23 mouse cellular contexts compared by ENCODE assay signal in genomic region chr17:25550020-25550419, GRCm38 (mm10). TPM values are rescaled to one million over a fixed set of nuclear protein-coding genes. Genes with fewer than 3 reads are reported as not detected.
"Had no signal": no experiment of that assay in that cellular context is flagged by ENCODE, and none has a peak within 500 bp of the region (broad histone marks: within the 10 kb centered on the region; RNA-seq: fewer than 3 reads in every experiment).

No protein-coding gene starts in this region.

- H3K9ac ChIP-seq: lung, embryonic 14.5 days; midbrain, embryonic 12.5 days; neural tube, embryonic 12.5 days; stomach, embryonic 15.5 days had no signal

- H3K4me3 ChIP-seq: megakaryocyte, embryonic 14.5 days; midbrain, embryonic 10.5 days; midbrain, embryonic 12.5 days; neural tube, embryonic 12.5 days; stomach, embryonic 15.5 days had no signal

- H3K9me3 ChIP-seq: megakaryocyte, embryonic 14.5 days; midbrain, embryonic 10.5 days; midbrain, embryonic 12.5 days; neural tube, embryonic 12.5 days; stomach, embryonic 15.5 days had no signal

- H3K4me1 ChIP-seq: megakaryocyte, embryonic 14.5 days; neural tube, embryonic 12.5 days had no signal

- H3K27me3 ChIP-seq: neural tube, embryonic 12.5 days; stomach, embryonic 15.5 days had no signal

- DNase-seq: lung, adult 18-20 months; lung, embryonic 14.5 days; lung, postnatal 10 days; lung, postnatal 36 days; midbrain, embryonic 14.5 days; right cerebral cortex, postnatal 14 days; thymus, adult 2 months; thymus, postnatal 25 days; thymus, postnatal 4 days had no signal

- H3K36me3 ChIP-seq: midbrain, embryonic 10.5 days; midbrain, embryonic 12.5 days; neural tube, embryonic 12.5 days; stomach, embryonic 15.5 days had no signal

- H3K27ac ChIP-seq: macrophage; midbrain, embryonic 10.5 days; midbrain, embryonic 12.5 days; neural tube, embryonic 12.5 days; stomach, embryonic 15.5 days; stomach, postnatal 0 days had no signal

- H3K4me2 ChIP-seq: lung, embryonic 14.5 days; midbrain, embryonic 12.5 days; neural tube, embryonic 12.5 days; stomach, embryonic 15.5 days had no signal

- ATAC-seq: midbrain, embryonic 16.5 days had no signal

RNA-seq across cellular contexts. Expression of gene Sox8, which starts 20.5 kb away (rescaled TPM):
- total RNA-seq: megakaryocyte progenitor cell, adult 5-6 weeks; neutrophil, adult 5-6 weeks had no signal
- polyA plus RNA-seq: macrophage had no signal

RNA-seq across cellular contexts. Expression of gene Sstr5, which starts 52.9 kb away (rescaled TPM):
- total RNA-seq: megakaryocyte progenitor cell, adult 5-6 weeks; monocyte, adult 5-6 weeks; neutrophil, adult 5-6 weeks had no signal
- polyA plus RNA-seq: liver, embryonic 16.5 days; lung, embryonic 14.5 days; macrophage; midbrain, embryonic 10.5 days; neural tube, embryonic 12.5 days; spleen, adult 2 months; thymus, adult 2 months; urinary bladder, adult 2 months had no signal
